Mouse (Mus musculus): Measurements from ENCODE around the gene Brf1.

The Brf1 gene

GRCm38 (mm10) chr12:113011702-113012360 is 11.3 kb upstream of the Brf1 start:
- Histone ChIP-seq H3K27me3 (ENCODE audit: control insufficient read depth, insufficient read depth, low read length, poor library complexity, severe bottlenecking) (no peaks in the 10 kb centered on the region), H3K36me3 (ENCODE audit: control insufficient read depth, insufficient read depth, low read length, poor library complexity, severe bottlenecking) (no peaks in the 10 kb centered on the region)
- no peak for DNase-seq (ENCODE audit: low read depth, low spot score)

GRCm38 (mm10) chr12:113004993-113005392 is 4.5 kb upstream of the Brf1 start:
- no peaks in the 10 kb centered on the region for H3K36me3 ChIP-seq (ENCODE audit: control insufficient read depth, insufficient read depth, low read length, poor library complexity, severe bottlenecking)
- peak; percentile 81 for DNase-seq (ENCODE audit: low read depth, low spot score)

GRCm38 (mm10) chr12:113004011-113004410 is 3.5 kb upstream of the Brf1 start:
- H3K36me3 ChIP-seq (ENCODE audit: control insufficient read depth, insufficient read depth, low read length, poor library complexity, severe bottlenecking), result no peaks in the 10 kb centered on the region
- no peaks in the 10 kb centered on the region for H3K27me3 ChIP-seq (ENCODE audit: control insufficient read depth, insufficient read depth, low read length, poor library complexity, severe bottlenecking)
- no peak for DNase-seq (ENCODE audit: low read depth, low spot score)

More at GRCm38 (mm10) chr12:113004993-113005392, 4.5 kb upstream of the Brf1 start:
- no peaks in the 10 kb centered on the region for H3K27me3 ChIP-seq (ENCODE audit: control insufficient read depth, insufficient read depth, low read length, poor library complexity, severe bottlenecking)

- Histone ChIP-seq H3K36me3 (ENCODE audit: control insufficient read depth, insufficient read depth, low read length, poor library complexity, severe bottlenecking) (no peaks in the 10 kb centered on the region), H3K27me3 (ENCODE audit: control insufficient read depth, insufficient read depth, low read length, poor library complexity, severe bottlenecking) (no peaks in the 10 kb centered on the region)
- peak; percentile 46 for DNase-seq (ENCODE audit: low read depth, low spot score)
Measured at GRCm38 (mm10) chr12:113002667-113003066, 2.2 kb upstream of the Brf1 start.

- no peaks in the 10 kb centered on the region for H3K27me3 ChIP-seq (ENCODE audit: control insufficient read depth, insufficient read depth, low read length, poor library complexity, severe bottlenecking)
- H3K36me3 ChIP-seq (ENCODE audit: control insufficient read depth, insufficient read depth, low read length, poor library complexity, severe bottlenecking), result no peaks in the 10 kb centered on the region
- DNase-seq (ENCODE audit: low read depth, low spot score), result no peak
Measured at GRCm38 (mm10) chr12:113001133-113001474, 600 bp upstream of the Brf1 start.

GRCm38 (mm10) chr12:112999569-113000293 is 773 bp downstream of the Brf1 start:
- DNase-seq (ENCODE audit: low read depth, low spot score), result peak; percentile 28
- no peaks in the 10 kb centered on the region for H3K27me3 ChIP-seq (ENCODE audit: control insufficient read depth, insufficient read depth, low read length, poor library complexity, severe bottlenecking)
- no peaks in the 10 kb centered on the region for H3K36me3 ChIP-seq (ENCODE audit: control insufficient read depth, insufficient read depth, low read length, poor library complexity, severe bottlenecking)

- peaks cover 2% of the 10 kb centered on the region; the same call in 1 of the 2 replicates for H3K36me3 ChIP-seq (ENCODE audit: control insufficient read depth, insufficient read depth, low read length, poor library complexity, severe bottlenecking)
- DNase-seq (ENCODE audit: low read depth, low spot score), result peak; percentile 70
- H3K27me3 ChIP-seq (ENCODE audit: control insufficient read depth, insufficient read depth, low read length, poor library complexity, severe bottlenecking), result no peaks in the 10 kb centered on the region
Measured at GRCm38 (mm10) chr12:112994153-112994552, 6.4 kb downstream of the Brf1 start.

GRCm38 (mm10) chr12:112991444-112991843 is 9.1 kb downstream of the Brf1 start:
- Histone ChIP-seq H3K36me3 (ENCODE audit: control insufficient read depth, insufficient read depth, low read length, poor library complexity, severe bottlenecking) (peaks cover 2% of the 10 kb centered on the region; the same call in 1 of the 2 replicates), H3K27me3 (ENCODE audit: control insufficient read depth, insufficient read depth, low read length, poor library complexity, severe bottlenecking) (no peaks in the 10 kb centered on the region)
- DNase-seq (ENCODE audit: low read depth, low spot score), result no peak

- peaks cover 2% of the 10 kb centered on the region for H3K36me3 ChIP-seq (ENCODE audit: control insufficient read depth, insufficient read depth, low read length, poor library complexity, severe bottlenecking)
Measured at GRCm38 (mm10) chr12:112990706-112991405, 9.6 kb downstream of the Brf1 start.

GRCm38 (mm10) chr12:112987877-112988276 is 12.6 kb downstream of the Brf1 start:
- peak; percentile 59 for DNase-seq (ENCODE audit: low read depth, low spot score)
- Histone ChIP-seq H3K27me3 (ENCODE audit: control insufficient read depth, insufficient read depth, low read length, poor library complexity, severe bottlenecking) (no peaks in the 10 kb centered on the region), H3K36me3 (ENCODE audit: control insufficient read depth, insufficient read depth, low read length, poor library complexity, severe bottlenecking) (peaks cover 7% of the 10 kb centered on the region)

More at GRCm38 (mm10) chr12:112990706-112991405, 9.6 kb downstream of the Brf1 start:
- no peaks in the 10 kb centered on the region for H3K27me3 ChIP-seq (ENCODE audit: control insufficient read depth, insufficient read depth, low read length, poor library complexity, severe bottlenecking)
- DNase-seq (ENCODE audit: low read depth, low spot score), result no peak

GRCm38 (mm10) chr12:112985346-112985745 is 15.2 kb downstream of the Brf1 start:
- no peaks in the 10 kb centered on the region for H3K27me3 ChIP-seq (ENCODE audit: control insufficient read depth, insufficient read depth, low read length, poor library complexity, severe bottlenecking)
- peak; percentile 53 for DNase-seq (ENCODE audit: low read depth, low spot score)
- peaks cover 4% of the 10 kb centered on the region for H3K36me3 ChIP-seq (ENCODE audit: control insufficient read depth, insufficient read depth, low read length, poor library complexity, severe bottlenecking)

GRCm38 (mm10) chr12:112982031-112982430 is 18.5 kb downstream of the Brf1 start:
- no peak for DNase-seq (ENCODE audit: low read depth, low spot score)
- Histone ChIP-seq H3K36me3 (ENCODE audit: control insufficient read depth, insufficient read depth, low read length, poor library complexity, severe bottlenecking) (peaks cover 7% of the 10 kb centered on the region; the same call in 1 of the 2 replicates), H3K27me3 (ENCODE audit: control insufficient read depth, insufficient read depth, low read length, poor library complexity, severe bottlenecking) (no peaks in the 10 kb centered on the region)

- no peak for DNase-seq (ENCODE audit: low read depth, low spot score)
- H3K36me3 ChIP-seq (ENCODE audit: control insufficient read depth, insufficient read depth, low read length, poor library complexity, severe bottlenecking), result peaks cover 5% of the 10 kb centered on the region
- H3K27me3 ChIP-seq (ENCODE audit: control insufficient read depth, insufficient read depth, low read length, poor library complexity, severe bottlenecking), result no peaks in the 10 kb centered on the region
Measured at GRCm38 (mm10) chr12:112977156-112977555, 23.3 kb downstream of the Brf1 start.

- Histone ChIP-seq H3K36me3 (ENCODE audit: control insufficient read depth, insufficient read depth, low read length, poor library complexity, severe bottlenecking) (peaks cover 5% of the 10 kb centered on the region), H3K27me3 (ENCODE audit: control insufficient read depth, insufficient read depth, low read length, poor library complexity, severe bottlenecking) (no peaks in the 10 kb centered on the region)
- DNase-seq (ENCODE audit: low read depth, low spot score), result peak; percentile 92
Measured at GRCm38 (mm10) chr12:112976371-112977073, 24.0 kb downstream of the Brf1 start, which contains the start of gene Btbd6. TSS of gene Btbd6 (plus strand) at chr12:112976482.

All from splenic B cell, adult 2 months (primary cell).